Mouse (Mus musculus) cortical plate, adult 2 months (tissue): ENCODE results near the gene Aar2.

Experiments
- CTCF ChIP-seq: fragments of 200-500 bp; IDR thresholded peaks from 2 replicates; pipeline ENCODE4 v1.5.1; 2011; ENCODE audit warnings: mild to moderate bottlenecking, control low read depth, low read length; ENCODE audit not compliant: insufficient read depth; ENCODE audit errors: extremely low read depth
- POLR2A ChIP-seq: fragments of 200-500 bp; IDR thresholded peaks from 2 replicates; pipeline ENCODE4 v1.6.1; 2011; ENCODE audit warnings: mild to moderate bottlenecking, low read length, control low read depth; ENCODE audit not compliant: insufficient read depth; ENCODE audit errors: extremely low read depth

- TF ChIP-seq CTCF (no peak), POLR2A (no peak)
Measured at GRCm38 (mm10) chr2:156512028-156512427, 35.4 kb upstream of the Aar2 start.
